Mouse (Mus musculus) hindbrain, embryonic 10.5 days (tissue): ENCODE data around the gene Pcnx2. TPM values are rescaled to one million over a fixed set of nuclear protein-coding genes. Genes with fewer than 3 reads are reported as not detected.

ENCODE experiments used
- DNase-seq: peaks from one replicate; pipeline ENCODE4 v3.0.0-alpha.2; 2017; ENCODE audit warnings: low spot score
- H3K27ac ChIP-seq: fragments of 300-500 bp; sonication (generic); 2 replicates; pipeline ENCODE4 v1.5.1; 2016; ENCODE audit warnings: mild to moderate bottlenecking, moderate library complexity
- H3K27me3 ChIP-seq: fragments of 300-500 bp; sonication (generic); 2 replicates; pipeline ENCODE4 v1.6.1; 2016; ENCODE audit warnings: mild to moderate bottlenecking; ENCODE audit not compliant: poor library complexity, insufficient read depth, severe bottlenecking
- H3K36me3 ChIP-seq: fragments of 300-500 bp; sonication (generic); 2 replicates; pipeline ENCODE4 v1.6.1; 2016; ENCODE audit warnings: mild to moderate bottlenecking, moderate library complexity
- H3K4me1 ChIP-seq: fragments of 300-500 bp; sonication (generic); replicated peaks from 2 replicates; pipeline ENCODE4 v1.6.1; 2016; ENCODE audit warnings: mild to moderate bottlenecking
- H3K4me3 ChIP-seq: fragments of 300-500 bp; sonication (generic); 2 replicates; pipeline ENCODE4 v1.5.1; 2016; ENCODE audit warnings: mild to moderate bottlenecking, moderate library complexity
- H3K9me3 ChIP-seq: fragments of 300-500 bp; sonication (generic); 2 replicates; pipeline ENCODE4 v1.6.1; 2016; ENCODE audit warnings: mild to moderate bottlenecking, moderate library complexity
- WGBS: fragments of 180-500 bp; shearing (Covaris S2); methylation state at CpG from one replicate; pipeline ENCODE4 v1.1.7; 2016; 5-methylcytosine and 5-hydroxymethylcytosine counted together
- polyA plus RNA-seq: library from polyadenylated mRNA; unstranded; fragments of >200 nt; fragmentation: Nextera tagmentation; extraction: Ambion mirVana; gene quantifications from 2 replicates; pipeline ENCODE4 v1.2.1, GENCODE M21; 2016

Gene Pcnx2
- polyA plus RNA-seq: 0.39 and 0.52 TPM in 2 replicates

GRCm38 (mm10) chr8:125897868-125898788 is at the start of gene Pcnx2:
Gene Pcnx2, minus strand, starts transcription at chr8:125898317.
- Histone ChIP-seq H3K36me3 (no peaks in the 10 kb centered on the region), H3K9me3 (no peaks in the 10 kb centered on the region), H3K27me3 (peaks cover 46% of the 10 kb centered on the region), H3K4me3 (peak within 1 kb of the TSS; percentile 51), H3K27ac (peak within 1 kb of the TSS; percentile 56), H3K4me1 (peaks cover 10% of the 10 kb centered on the region)
- WGBS: 6% methylated on average over 44 of the region's 44 CpGs
- no peak for DNase-seq

- H3K4me3 ChIP-seq: no peak overlapping the region
- DNase-seq: no peak
- no peaks in the 10 kb centered on the region for H3K27me3 ChIP-seq
- H3K4me1 ChIP-seq: no peaks in the 10 kb centered on the region
- no peak overlapping the region for H3K27ac ChIP-seq
- H3K9me3 ChIP-seq: no peaks in the 10 kb centered on the region
- WGBS: 90% methylated on average over 4 of the region's 4 CpGs
- no peaks in the 10 kb centered on the region for H3K36me3 ChIP-seq
Measured at GRCm38 (mm10) chr8:125944511-125944910, 46.4 kb upstream of the Pcnx2 start.

- no peaks in the 10 kb centered on the region for H3K36me3 ChIP-seq
- no peak overlapping the region for H3K27ac ChIP-seq
- peak; percentile 56 for DNase-seq
- H3K27me3 ChIP-seq: no peaks in the 10 kb centered on the region
- no peaks in the 10 kb centered on the region for H3K4me1 ChIP-seq
- H3K9me3 ChIP-seq: peaks cover 3% of the 10 kb centered on the region; the same call in 1 of the 2 replicates
- WGBS: 49% methylated on average over 9 of the region's 9 CpGs
- H3K4me3 ChIP-seq: no peak overlapping the region
Measured at GRCm38 (mm10) chr8:125935649-125936048, 37.5 kb upstream of the Pcnx2 start.

- WGBS: 94% methylated on average over 6 of the region's 6 CpGs
- Histone ChIP-seq H3K4me3 (no peak overlapping the region), H3K9me3 (peaks cover 3% of the 10 kb centered on the region; the same call in 1 of the 2 replicates), H3K27ac (no peak overlapping the region), H3K27me3 (no peaks in the 10 kb centered on the region), H3K36me3 (no peaks in the 10 kb centered on the region), H3K4me1 (no peaks in the 10 kb centered on the region)
- no peak for DNase-seq
Measured at GRCm38 (mm10) chr8:125931822-125932221, 33.7 kb upstream of the Pcnx2 start.

GRCm38 (mm10) chr8:125930276-125931046 is 32.3 kb upstream of the Pcnx2 start:
- Histone ChIP-seq H3K36me3 (no peaks in the 10 kb centered on the region), H3K27me3 (no peaks in the 10 kb centered on the region), H3K4me3 (no peak overlapping the region), H3K9me3 (peaks cover 3% of the 10 kb centered on the region; the same call in 1 of the 2 replicates), H3K27ac (no peak overlapping the region), H3K4me1 (no peaks in the 10 kb centered on the region)
- WGBS: 85% methylated on average over 11 of the region's 11 CpGs
- no peak for DNase-seq

GRCm38 (mm10) chr8:125926636-125927035 is 28.5 kb upstream of the Pcnx2 start:
- Histone ChIP-seq H3K4me3 (no peak overlapping the region), H3K4me1 (no peaks in the 10 kb centered on the region), H3K9me3 (no peaks in the 10 kb centered on the region), H3K36me3 (no peaks in the 10 kb centered on the region), H3K27ac (no peak overlapping the region), H3K27me3 (no peaks in the 10 kb centered on the region)
- DNase-seq: no peak
- 90% methylated on average over 4 of the region's 4 CpGs for WGBS

- DNase-seq: no peak
- Histone ChIP-seq H3K9me3 (no peaks in the 10 kb centered on the region), H3K27ac (no peak overlapping the region), H3K4me1 (peaks cover 25% of the 10 kb centered on the region), H3K36me3 (no peaks in the 10 kb centered on the region), H3K4me3 (no peak overlapping the region), H3K27me3 (peaks cover 14% of the 10 kb centered on the region)
- 65% methylated on average over 3 of the region's 3 CpGs for WGBS
Measured at GRCm38 (mm10) chr8:125922333-125922732, 24.2 kb upstream of the Pcnx2 start.

- no peak for DNase-seq
- Histone ChIP-seq H3K36me3 (no peaks in the 10 kb centered on the region), H3K4me3 (no peak overlapping the region), H3K4me1 (peaks cover 25% of the 10 kb centered on the region), H3K9me3 (no peaks in the 10 kb centered on the region), H3K27me3 (peaks cover 14% of the 10 kb centered on the region), H3K27ac (no peak overlapping the region; the same call in 1 of the 2 replicates)
- WGBS: 67% methylated on average over 9 of the region's 9 CpGs
Measured at GRCm38 (mm10) chr8:125920761-125921160, 22.6 kb upstream of the Pcnx2 start.

- Histone ChIP-seq H3K4me3 (no peak overlapping the region), H3K36me3 (no peaks in the 10 kb centered on the region), H3K27ac (peak overlapping the region; percentile 8; the same call in 1 of the 2 replicates), H3K27me3 (peaks cover 14% of the 10 kb centered on the region), H3K9me3 (no peaks in the 10 kb centered on the region), H3K4me1 (peaks cover 25% of the 10 kb centered on the region)
- whole genome bisulfite sequencing: 79% methylated on average over 10 of the region's 10 CpGs
- no peak for DNase-seq
Measured at GRCm38 (mm10) chr8:125920281-125920680, 22.2 kb upstream of the Pcnx2 start.

GRCm38 (mm10) chr8:125919560-125919959 is 21.4 kb upstream of the Pcnx2 start:
- H3K36me3 ChIP-seq: no peaks in the 10 kb centered on the region
- H3K27me3 ChIP-seq: peaks cover 17% of the 10 kb centered on the region
- H3K4me1 ChIP-seq: peaks cover 25% of the 10 kb centered on the region
- no peaks in the 10 kb centered on the region for H3K9me3 ChIP-seq
- no peak overlapping the region for H3K27ac ChIP-seq
- no peak for DNase-seq
- 35% methylated on average over 8 of the region's 8 CpGs for WGBS
- no peak overlapping the region for H3K4me3 ChIP-seq

GRCm38 (mm10) chr8:125918719-125919118 is 20.6 kb upstream of the Pcnx2 start:
- no peak overlapping the region for H3K27ac ChIP-seq
- peaks cover 25% of the 10 kb centered on the region for H3K4me1 ChIP-seq
- H3K27me3 ChIP-seq: peaks cover 25% of the 10 kb centered on the region
- no peak for DNase-seq
- WGBS: 80% methylated on average over 2 of the region's 2 CpGs
- no peaks in the 10 kb centered on the region for H3K36me3 ChIP-seq
- no peaks in the 10 kb centered on the region for H3K9me3 ChIP-seq
- no peak overlapping the region for H3K4me3 ChIP-seq

- no peaks in the 10 kb centered on the region for H3K36me3 ChIP-seq
- peaks cover 25% of the 10 kb centered on the region for H3K4me1 ChIP-seq
- no peak for DNase-seq
- no peak overlapping the region for H3K27ac ChIP-seq
- H3K27me3 ChIP-seq: peaks cover 42% of the 10 kb centered on the region
- 76% methylated on average over 10 of the region's 10 CpGs for WGBS
- no peak overlapping the region for H3K4me3 ChIP-seq
- no peaks in the 10 kb centered on the region for H3K9me3 ChIP-seq
Measured at GRCm38 (mm10) chr8:125917013-125917412, 18.9 kb upstream of the Pcnx2 start.

GRCm38 (mm10) chr8:125914386-125914785 is 16.3 kb upstream of the Pcnx2 start:
- Histone ChIP-seq H3K4me1 (peaks cover 29% of the 10 kb centered on the region), H3K27me3 (peaks cover 69% of the 10 kb centered on the region), H3K4me3 (no peak overlapping the region), H3K9me3 (no peaks in the 10 kb centered on the region), H3K27ac (no peak overlapping the region), H3K36me3 (no peaks in the 10 kb centered on the region)
- no peak for DNase-seq
- 88% methylated on average over 9 of the region's 9 CpGs for WGBS
